In genomic region chr9:20644360-20645081, GRCm38 (mm10) we compare ENCODE assay signal across 7 mouse cellular contexts. TPM values are rescaled to one million over a fixed set of nuclear protein-coding genes. Genes with fewer than 3 reads are reported as not detected.
A peak's percentile ranks its signal among the peaks of the same experiment; 100 is the strongest.
DNase-seq lines count a peak whose midpoint lies in the region; ATAC-seq lines count a peak whose summit lies in the region.

Fbxl12 (minus strand) TSS chr9:20644767.

- DNase-seq in adrenal gland, adult (ENCODE audit: inconsistent age in 2 of 2, low spot score in 1 of 2) = peak; percentile 86 to 95
- peak; percentile 65 for DNase-seq in gastrocnemius, postnatal 10 days
- DNase-seq in hindlimb bud, embryonic 11.5 days (ENCODE audit: extremely low spot score, low read depth, low spot score) = peak; percentile 37
- DNase-seq in left cerebral cortex, postnatal 25 days (ENCODE audit: low spot score in 2 of 2) = peak; percentile 80 to 86
- peak; percentile 73 for DNase-seq in mesoderm, embryonic 11.5 days (ENCODE audit: low read depth, low spot score)
- peak; percentile 70 for DNase-seq in right cerebral cortex, postnatal 4 days

- peak; percentile 66 for ATAC-seq in common myeloid progenitor, adult 5-6 weeks (replicated peaks; ENCODE audit: low read depth, poor library complexity, severe bottlenecking)

- intact Hi-C loops in left cerebral cortex, postnatal 25 days (cut with DNase I) = loop anchor here (10.0 kb wide), 1 partner anchor 150 kb away; the partner anchor contains the start of gene Zfp426

RNA-seq across cellular contexts. Expression of gene Fbxl12, which starts in this region (rescaled TPM):
- total RNA-seq in common myeloid progenitor, adult 5-6 weeks (2017) = 6.5 and 8.2 TPM in 2 replicates
- 10 to 100 TPM in 1 of 2 experiments, 1 to 10 TPM in 1; 8.1 to 12.0 TPM for total RNA-seq in gastrocnemius, postnatal 10 days (2021)
- 10 to 100 TPM; 18.4 to 19.0 TPM for total RNA-seq in left cerebral cortex, postnatal 25 days (2021)

Comparison
In these comparisons a context has a peak if more than half of its experiments do, and no peak if none do; other contexts are left out.
1. Peak in every context shown above with its lines: DNase-seq and ATAC-seq.
2. DNase-seq: peak in every context shown above with its lines; median percentile 90 in adrenal gland, adult; 83 in left cerebral cortex, postnatal 25 days; 73 in mesoderm, embryonic 11.5 days; 70 in right cerebral cortex, postnatal 4 days; 65 in gastrocnemius, postnatal 10 days; 37 in hindlimb bud, embryonic 11.5 days.